Mouse (Mus musculus): ENCODE measurements around the gene Ppp2r5c.

The Ppp2r5c gene

DNA sequence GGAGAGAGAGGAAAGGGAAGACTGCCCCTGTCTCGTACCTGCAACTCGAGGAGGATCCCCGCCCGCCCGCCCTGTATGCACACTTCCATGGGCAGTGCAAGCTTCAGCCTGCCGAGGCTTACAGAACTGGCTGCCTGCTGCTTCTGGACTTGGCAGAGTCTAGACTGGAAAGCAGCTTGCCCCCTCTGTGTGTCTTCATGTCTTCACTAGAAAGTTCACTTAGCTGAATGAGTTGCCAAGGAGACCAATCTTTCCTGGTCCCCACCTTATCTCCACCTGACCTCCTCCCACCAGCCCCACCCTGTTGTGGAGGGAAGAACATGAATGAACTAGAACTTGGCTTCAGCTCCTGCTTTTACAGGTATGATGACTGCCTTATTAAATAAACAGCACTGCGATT, 66.0 kb downstream of the Ppp2r5c start:
- no peak for DNase-seq (ENCODE audit: low spot score)

GRCm38 (mm10) chr12:110515676-110516075, 68.8 kb downstream of the Ppp2r5c start:
- DNase-seq (ENCODE audit: low spot score), result no peak

- DNase-seq (ENCODE audit: low spot score), result no peak
Measured at GRCm38 (mm10) chr12:110520236-110520987, 73.5 kb downstream of the Ppp2r5c start.

DNA sequence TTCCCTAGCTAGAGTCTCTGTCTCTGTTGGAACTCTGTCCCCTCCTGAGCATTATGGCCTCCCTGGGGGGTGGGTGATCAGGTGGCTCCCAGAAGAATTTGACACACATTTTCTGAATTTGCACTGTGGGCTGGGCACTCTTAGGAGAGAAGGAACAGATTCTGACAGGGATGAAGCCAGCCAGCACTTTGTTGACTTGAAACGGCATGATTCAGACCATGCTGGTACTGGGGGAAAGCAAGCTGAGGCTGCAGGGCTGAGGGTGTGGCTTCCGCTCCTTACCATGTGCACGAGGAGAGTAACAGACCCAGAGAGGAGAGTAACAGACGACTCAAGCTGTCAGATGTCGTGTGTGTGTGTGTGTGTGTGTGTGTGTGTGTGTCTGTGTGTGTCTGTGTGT, 76.6 kb downstream of the Ppp2r5c start:
- no peak for DNase-seq (ENCODE audit: low spot score)

DNA sequence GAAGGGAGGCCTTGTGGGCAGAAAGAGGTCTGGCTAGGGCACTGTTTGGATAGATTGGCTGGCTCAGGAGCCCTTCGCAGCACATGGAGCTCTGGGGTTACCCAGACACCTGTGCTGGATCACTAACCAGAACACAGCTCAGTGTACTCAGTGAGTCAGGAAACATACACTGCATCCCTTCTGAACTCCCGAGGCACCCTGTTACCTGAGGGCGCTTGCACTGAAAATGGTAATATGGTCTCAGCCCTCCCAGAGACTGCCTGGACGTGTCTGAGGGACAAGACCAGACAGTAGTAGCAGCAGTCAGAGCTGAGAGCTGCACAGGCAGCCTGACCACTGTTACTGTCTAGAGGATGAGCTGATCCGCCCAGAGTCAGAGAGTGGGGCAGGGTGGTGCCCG, 85.8 kb downstream of the Ppp2r5c start:
- no peak for DNase-seq (ENCODE audit: low spot score)

DNA sequence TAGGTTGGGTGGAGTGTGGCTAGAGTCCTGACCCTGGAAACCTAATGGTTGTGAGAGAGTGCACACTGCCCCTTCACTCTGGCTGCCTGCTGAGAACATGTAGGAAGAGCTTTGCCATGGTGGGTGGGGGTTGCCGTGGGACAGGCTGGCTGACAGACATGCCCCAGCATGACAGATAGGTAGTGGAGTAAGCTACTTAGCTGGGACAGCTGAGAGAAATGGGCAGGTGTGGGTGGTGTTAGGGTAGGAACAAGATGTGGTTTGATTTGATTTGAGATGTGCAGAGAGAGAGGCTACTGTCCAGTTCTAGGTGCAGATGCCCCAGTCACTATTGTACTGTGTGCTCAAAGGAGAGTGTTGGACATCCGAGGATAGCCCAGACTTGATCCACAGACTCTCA, 86.2 kb downstream of the Ppp2r5c start:
- no peak for DNase-seq (ENCODE audit: low spot score)

GRCm38 (mm10) chr12:110533832-110534231, 86.9 kb downstream of the Ppp2r5c start:
- no peak for DNase-seq (ENCODE audit: low spot score)

GRCm38 (mm10) chr12:110535361-110535760, 88.4 kb downstream of the Ppp2r5c start:
- DNase-seq (ENCODE audit: low spot score), result no peak

- no peak for DNase-seq (ENCODE audit: low spot score)
Measured at GRCm38 (mm10) chr12:110537751-110538150, 90.8 kb downstream of the Ppp2r5c start.

DNA sequence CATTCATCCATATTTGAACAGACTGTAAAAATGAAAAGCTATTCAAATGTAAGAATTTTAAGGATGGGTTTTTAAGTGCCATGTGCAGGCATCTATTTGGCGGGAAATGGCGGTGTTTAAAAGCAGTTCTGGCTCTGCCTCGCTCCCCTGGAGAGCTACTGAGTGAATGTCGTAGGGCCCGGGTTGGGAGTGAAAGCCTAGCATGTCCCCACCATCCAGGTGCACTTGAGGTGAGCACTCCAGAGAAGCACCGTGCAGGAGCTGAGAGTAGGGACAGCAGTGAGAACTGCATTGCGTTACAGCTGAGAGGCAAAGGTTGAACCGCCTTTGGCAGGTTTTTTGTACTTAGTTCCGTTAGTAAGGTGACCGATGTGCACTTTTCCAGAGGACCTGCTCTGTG, 92.4 kb downstream of the Ppp2r5c start:
- no peak for DNase-seq (ENCODE audit: low spot score)

- DNase-seq (ENCODE audit: low spot score), result no peak
Measured at GRCm38 (mm10) chr12:110539798-110540197, 92.9 kb downstream of the Ppp2r5c start.

GRCm38 (mm10) chr12:110540273-110540672, 93.4 kb downstream of the Ppp2r5c start:
- DNase-seq (ENCODE audit: low spot score), result no peak

GRCm38 (mm10) chr12:110541001-110541400, 94.1 kb downstream of the Ppp2r5c start:
- DNase-seq (ENCODE audit: low spot score), result no peak

DNA sequence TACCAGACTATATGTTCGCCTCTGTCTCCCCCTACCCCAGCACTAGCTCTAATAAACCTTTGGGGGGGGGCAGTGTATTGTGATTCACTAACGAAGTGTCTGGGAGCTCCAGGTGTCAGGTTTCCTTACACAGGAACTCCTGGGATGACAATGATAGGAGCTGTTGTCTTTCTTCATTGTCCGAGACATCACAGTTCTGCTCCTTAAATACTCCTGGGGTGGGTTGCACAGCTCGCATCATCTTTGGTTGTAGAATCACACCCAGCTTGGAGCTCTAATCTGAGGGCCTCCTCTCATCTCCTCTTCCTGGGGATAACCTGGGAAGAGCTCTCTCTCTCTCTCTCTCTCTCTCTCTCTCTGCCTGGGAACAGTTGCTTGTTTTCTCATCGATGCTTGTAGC, 94.6 kb downstream of the Ppp2r5c start:
- DNase-seq (ENCODE audit: low spot score), result no peak

- no peak for DNase-seq (ENCODE audit: low spot score)
Measured at GRCm38 (mm10) chr12:110545040-110545701, 98.3 kb downstream of the Ppp2r5c start.

DNA sequence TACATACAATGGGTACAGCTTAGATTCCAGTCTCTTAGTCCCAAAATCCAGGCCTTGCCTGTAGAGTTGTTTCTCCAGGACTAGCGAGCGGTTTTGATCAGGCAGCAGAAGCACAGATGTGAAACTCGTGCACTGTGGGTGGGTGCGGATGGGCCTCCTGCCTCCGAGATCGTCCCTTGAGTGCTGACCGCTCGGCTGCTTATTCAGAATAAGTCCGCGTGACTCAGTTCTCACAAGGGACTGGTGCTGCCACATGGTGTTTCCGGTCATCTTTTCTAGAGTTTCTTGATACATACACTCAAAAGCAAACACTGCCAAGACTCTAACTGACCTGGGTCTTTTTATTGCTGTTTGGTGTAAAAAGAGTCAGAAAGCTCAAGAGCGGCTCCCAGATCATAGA, 100.7 kb downstream of the Ppp2r5c start:
- DNase-seq (ENCODE audit: low spot score), result no peak

DNA sequence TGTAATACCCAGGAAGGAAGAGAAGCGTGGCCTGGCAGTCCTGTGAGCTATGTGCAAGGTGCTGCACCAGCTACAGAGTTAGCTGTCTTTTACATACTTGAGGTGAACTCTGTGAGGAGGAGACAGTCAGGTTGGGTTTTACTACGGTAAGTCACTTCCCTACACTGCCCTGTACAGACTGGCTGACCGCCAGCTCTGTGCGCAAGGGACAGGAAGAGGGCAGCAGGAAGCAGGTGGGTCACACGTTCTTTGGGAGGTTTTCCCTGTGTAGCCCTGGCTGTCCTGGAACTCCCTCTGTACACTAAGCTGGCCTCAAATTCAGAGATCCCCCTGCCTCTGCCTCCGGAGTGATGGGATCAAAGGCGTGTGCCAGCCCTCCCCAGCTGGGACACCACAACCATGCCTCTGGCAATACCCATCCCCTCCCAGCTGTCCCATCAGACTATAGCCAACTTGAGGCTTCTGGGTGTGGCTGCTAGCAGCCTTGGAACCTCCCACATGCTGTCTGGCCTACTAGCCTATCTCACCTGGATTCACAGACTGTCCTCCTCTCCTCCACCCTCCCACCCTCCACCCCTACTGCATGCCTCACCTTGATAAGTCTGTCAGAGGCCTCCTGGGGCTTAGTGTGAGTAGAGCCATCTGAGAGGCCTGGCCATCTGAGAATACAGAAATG, 102.7 kb downstream of the Ppp2r5c start:
- DNase-seq (ENCODE audit: low spot score), result no peak

DNA sequence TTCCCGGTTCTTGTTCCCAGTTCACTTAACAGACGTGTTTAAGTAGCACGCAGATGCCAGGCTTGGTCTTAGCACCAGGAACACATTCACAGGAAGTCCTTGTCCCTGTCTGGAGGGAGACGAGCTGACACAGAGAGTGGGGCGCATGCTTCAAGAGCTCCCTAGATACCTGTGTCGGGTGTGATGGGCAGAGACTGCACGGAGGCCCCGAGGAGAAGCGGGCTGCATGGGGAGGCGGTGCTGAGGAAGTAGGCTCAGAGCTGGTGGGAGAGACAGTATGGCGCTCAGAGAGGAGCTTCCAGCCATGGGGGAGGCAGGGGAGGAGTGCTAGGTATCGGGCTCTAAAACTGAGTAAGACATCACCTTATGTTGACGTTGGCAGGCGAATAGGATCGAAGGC, 103.4 kb downstream of the Ppp2r5c start:
- no peak for DNase-seq (ENCODE audit: low spot score)

DNA sequence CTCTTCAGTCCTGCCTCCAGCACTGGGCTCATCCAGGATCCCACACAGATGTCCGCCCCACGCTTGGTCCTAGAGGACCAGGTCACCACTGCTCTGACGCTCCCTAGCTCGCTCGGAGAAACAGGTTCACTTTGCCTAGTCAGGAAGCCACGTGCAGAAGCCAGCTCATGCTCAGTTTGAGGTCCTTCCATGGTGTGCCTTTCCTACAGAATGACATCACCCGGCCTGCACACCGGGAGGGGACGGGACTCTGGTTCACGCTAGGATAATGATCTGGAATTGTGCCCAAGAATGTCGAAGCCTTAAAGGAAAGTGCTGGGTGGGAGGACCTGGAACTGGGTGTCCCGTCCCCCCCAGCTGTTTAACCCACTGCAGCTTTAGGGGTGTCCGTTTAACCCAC, 105.2 kb downstream of the Ppp2r5c start:
- no peak for DNase-seq (ENCODE audit: low spot score)

DNA sequence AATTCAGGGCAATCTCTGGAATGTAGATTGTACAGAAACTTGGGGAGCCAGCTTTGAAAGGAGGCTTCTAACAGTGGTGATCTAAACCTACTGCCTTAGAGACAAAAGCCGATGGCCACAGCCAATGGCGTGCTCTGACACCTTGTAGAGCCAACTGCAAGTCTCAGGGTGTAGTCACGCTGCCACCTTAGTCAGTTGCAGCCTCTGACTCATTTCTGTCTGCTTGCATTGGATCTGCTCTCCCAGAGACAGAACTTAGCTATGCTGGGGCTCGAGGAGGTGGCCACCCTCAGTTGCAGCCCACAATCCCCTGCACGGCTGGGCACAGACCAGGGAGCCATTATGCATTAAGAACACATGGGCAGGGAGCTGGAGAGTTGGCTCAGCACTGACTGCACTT, 106.4 kb downstream of the Ppp2r5c start:
- no peak for DNase-seq (ENCODE audit: low spot score)

- no peak for DNase-seq (ENCODE audit: low spot score)
Measured at GRCm38 (mm10) chr12:110555536-110556240, 108.8 kb downstream of the Ppp2r5c start.

GRCm38 (mm10) chr12:110556861-110557628, 110.1 kb downstream of the Ppp2r5c start:
- DNase-seq (ENCODE audit: low spot score), result no peak
